Mouse (Mus musculus): ENCODE results near the gene Cacna1e.

Gene Cacna1e

GRCm38 (mm10) chr1:154771111-154771510 is 113.2 kb downstream of the Cacna1e start:
- H3K4me1 ChIP-seq (replicated peaks; ENCODE audit: low read depth, low read length): peaks cover 6% of the 10 kb centered on the region; the same call in 1 of the 2 replicates
- no peak for TF ChIP-seq CTCF (conservative IDR thresholded peaks at IDR 0.05; ENCODE audit: low read length)
- no peak for TF ChIP-seq NANOG (IDR thresholded peaks at IDR 0.05; ENCODE audit: borderline replicate concordance, low read length)
- TF ChIP-seq POU5F1 (IDR thresholded peaks at IDR 0.05; ENCODE audit: borderline replicate concordance, low read length): no peak
- no peaks in the 10 kb centered on the region for H3K27me3 ChIP-seq (ENCODE audit: insufficient read depth, low read length)
- H3K9me3 ChIP-seq (ENCODE audit: low read length): peaks cover 10% of the 10 kb centered on the region
- no peaks in the 10 kb centered on the region for H3K36me3 ChIP-seq (ENCODE audit: insufficient read depth, low read length)
- no peak overlapping the region for H3K4me3 ChIP-seq (replicated peaks; ENCODE audit: low read length)

- peaks cover 6% of the 10 kb centered on the region; the same call in 1 of the 2 replicates for H3K4me1 ChIP-seq (replicated peaks; ENCODE audit: low read depth, low read length)
- TF ChIP-seq CTCF (conservative IDR thresholded peaks at IDR 0.05; ENCODE audit: low read length) (no peak), NANOG (IDR thresholded peaks at IDR 0.05; ENCODE audit: borderline replicate concordance, low read length) (no peak), POU5F1 (IDR thresholded peaks at IDR 0.05; ENCODE audit: borderline replicate concordance, low read length) (no peak)
- H3K4me3 ChIP-seq (replicated peaks; ENCODE audit: low read length): no peak overlapping the region
- H3K27me3 ChIP-seq (ENCODE audit: insufficient read depth, low read length): no peaks in the 10 kb centered on the region
- H3K9me3 ChIP-seq (ENCODE audit: low read length): peaks cover 10% of the 10 kb centered on the region
- H3K36me3 ChIP-seq (ENCODE audit: insufficient read depth, low read length): no peaks in the 10 kb centered on the region
These were observed 113.8 kb downstream of the Cacna1e start for GRCm38 (mm10) chr1:154770542-154770941.

DNA sequence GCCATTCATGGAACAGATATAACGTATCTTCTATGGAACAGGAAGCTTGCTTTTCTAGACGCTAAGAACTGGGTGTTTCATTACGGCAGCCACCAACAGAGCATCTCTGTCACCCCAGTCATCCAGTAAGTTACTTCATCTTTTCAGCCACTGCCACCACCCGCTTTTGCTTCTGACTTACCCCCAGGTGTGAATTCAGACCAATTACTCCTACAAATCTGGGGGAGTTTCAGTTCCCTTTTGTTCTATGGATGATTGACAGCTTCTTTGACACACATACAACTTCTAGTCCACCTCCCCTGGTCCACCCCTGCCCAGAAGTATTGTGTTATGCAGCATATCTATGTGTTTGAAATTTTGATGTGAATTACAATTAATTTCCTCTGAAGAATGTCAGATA is 121.2 kb downstream of the Cacna1e start:
- no peak for TF ChIP-seq NANOG (IDR thresholded peaks at IDR 0.05; ENCODE audit: borderline replicate concordance, low read length)
- Histone ChIP-seq H3K9me3 (ENCODE audit: low read length) (no peaks in the 10 kb centered on the region), H3K4me1 (replicated peaks; ENCODE audit: low read depth, low read length) (no peaks in the 10 kb centered on the region), H3K27me3 (ENCODE audit: insufficient read depth, low read length) (no peaks in the 10 kb centered on the region), H3K4me3 (replicated peaks; ENCODE audit: low read length) (no peak overlapping the region), H3K36me3 (ENCODE audit: insufficient read depth, low read length) (no peaks in the 10 kb centered on the region)

GRCm38 (mm10) chr1:154752081-154752480 is 132.2 kb downstream of the Cacna1e start:
- no peak for TF ChIP-seq CTCF (conservative IDR thresholded peaks at IDR 0.05; ENCODE audit: low read length)
- no peak for TF ChIP-seq NANOG (IDR thresholded peaks at IDR 0.05; ENCODE audit: borderline replicate concordance, low read length)
- TF ChIP-seq POU5F1 (IDR thresholded peaks at IDR 0.05; ENCODE audit: borderline replicate concordance, low read length): no peak
- Histone ChIP-seq H3K4me3 (replicated peaks; ENCODE audit: low read length) (no peak overlapping the region), H3K4me1 (replicated peaks; ENCODE audit: low read depth, low read length) (no peaks in the 10 kb centered on the region), H3K9me3 (ENCODE audit: low read length) (0 out of 2 replicates have a peak, but pooled peaks cover 3% of the 10 kb centered on the region), H3K27me3 (ENCODE audit: insufficient read depth, low read length) (no peaks in the 10 kb centered on the region), H3K36me3 (ENCODE audit: insufficient read depth, low read length) (no peaks in the 10 kb centered on the region)

GRCm38 (mm10) chr1:154748531-154748930 is 135.8 kb downstream of the Cacna1e start:
- H3K9me3 ChIP-seq (ENCODE audit: low read length): peaks cover 20% of the 10 kb centered on the region
- H3K27me3 ChIP-seq (ENCODE audit: insufficient read depth, low read length): no peaks in the 10 kb centered on the region
- no peaks in the 10 kb centered on the region for H3K36me3 ChIP-seq (ENCODE audit: insufficient read depth, low read length)
- no peaks in the 10 kb centered on the region for H3K4me1 ChIP-seq (replicated peaks; ENCODE audit: low read depth, low read length)
- no peak for TF ChIP-seq POU5F1 (IDR thresholded peaks at IDR 0.05; ENCODE audit: borderline replicate concordance, low read length)
- TF ChIP-seq CTCF (conservative IDR thresholded peaks at IDR 0.05; ENCODE audit: low read length): no peak
- no peak for TF ChIP-seq NANOG (IDR thresholded peaks at IDR 0.05; ENCODE audit: borderline replicate concordance, low read length)
- no peak overlapping the region for H3K4me3 ChIP-seq (replicated peaks; ENCODE audit: low read length)

GRCm38 (mm10) chr1:154745241-154745640 is 139.1 kb downstream of the Cacna1e start:
- H3K27me3 ChIP-seq (ENCODE audit: insufficient read depth, low read length): no peaks in the 10 kb centered on the region
- H3K9me3 ChIP-seq (ENCODE audit: low read length): peaks cover 17% of the 10 kb centered on the region
- peak overlapping the region; percentile 46 for H3K4me3 ChIP-seq (replicated peaks; ENCODE audit: low read length)
- no peak for TF ChIP-seq POU5F1 (IDR thresholded peaks at IDR 0.05; ENCODE audit: borderline replicate concordance, low read length)
- no peak for TF ChIP-seq CTCF (conservative IDR thresholded peaks at IDR 0.05; ENCODE audit: low read length)
- no peak for TF ChIP-seq NANOG (IDR thresholded peaks at IDR 0.05; ENCODE audit: borderline replicate concordance, low read length)
- H3K36me3 ChIP-seq (ENCODE audit: insufficient read depth, low read length): no peaks in the 10 kb centered on the region
- no peaks in the 10 kb centered on the region for H3K4me1 ChIP-seq (replicated peaks; ENCODE audit: low read depth, low read length)

DNA sequence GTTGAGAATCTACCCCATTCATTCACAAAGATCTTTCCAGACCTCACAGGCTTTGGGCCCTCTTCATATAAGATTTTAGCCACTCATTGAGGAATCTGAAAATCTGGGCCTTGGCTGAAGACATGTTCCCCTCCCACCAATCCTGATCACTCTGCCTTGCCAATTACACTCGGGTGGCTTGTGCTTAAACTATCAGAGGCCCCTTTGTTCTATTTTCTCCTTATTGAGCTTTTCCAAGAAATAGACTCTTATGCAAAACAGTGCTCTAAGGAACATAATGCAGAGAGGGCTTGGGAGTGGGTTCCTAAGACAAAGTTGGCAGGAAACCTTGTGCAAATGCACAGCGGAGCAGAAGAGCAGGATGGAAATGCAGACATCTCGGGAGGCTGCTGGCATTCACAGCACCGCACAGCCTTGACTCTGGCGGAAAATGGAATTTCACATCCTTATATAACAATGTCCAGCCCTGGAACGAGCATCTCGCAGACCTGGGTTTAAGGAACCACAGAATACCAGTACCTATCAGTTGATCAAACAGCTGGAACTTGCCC is 153.8 kb downstream of the Cacna1e start:
- Histone ChIP-seq H3K9me3 (ENCODE audit: low read length) (no peaks in the 10 kb centered on the region), H3K4me1 (replicated peaks; ENCODE audit: low read depth, low read length) (peaks cover 31% of the 10 kb centered on the region), H3K27me3 (ENCODE audit: insufficient read depth, low read length) (peaks cover 45% of the 10 kb centered on the region), H3K4me3 (replicated peaks; ENCODE audit: low read length) (no peak overlapping the region), H3K36me3 (ENCODE audit: insufficient read depth, low read length) (no peaks in the 10 kb centered on the region)
- TF ChIP-seq NANOG (IDR thresholded peaks at IDR 0.05; ENCODE audit: borderline replicate concordance, low read length): no peak
- no peak for TF ChIP-seq CTCF (conservative IDR thresholded peaks at IDR 0.05; ENCODE audit: low read length)
- no peak for TF ChIP-seq POU5F1 (IDR thresholded peaks at IDR 0.05; ENCODE audit: borderline replicate concordance, low read length)

- H3K9me3 ChIP-seq (ENCODE audit: low read length): peaks cover 2% of the 10 kb centered on the region; the same call in 1 of the 2 replicates
These were observed 154.9 kb downstream of the Cacna1e start for GRCm38 (mm10) chr1:154729269-154729980.

More at GRCm38 (mm10) chr1:154729269-154729980, 154.9 kb downstream of the Cacna1e start:
- Histone ChIP-seq H3K27me3 (ENCODE audit: insufficient read depth, low read length) (peaks cover 55% of the 10 kb centered on the region), H3K4me1 (replicated peaks; ENCODE audit: low read depth, low read length) (peaks cover 34% of the 10 kb centered on the region), H3K4me3 (replicated peaks; ENCODE audit: low read length) (no peak overlapping the region), H3K36me3 (ENCODE audit: insufficient read depth, low read length) (no peaks in the 10 kb centered on the region)
- TF ChIP-seq NANOG (IDR thresholded peaks at IDR 0.05; ENCODE audit: borderline replicate concordance, low read length) (no peak), CTCF (conservative IDR thresholded peaks at IDR 0.05; ENCODE audit: low read length) (peak; percentile 72)
